Mouse (Mus musculus) embryonic fibroblast, embryonic 13.5 days (primary cell): ENCODE data around the gene Lrrc75b. TPM values are rescaled to one million over a fixed set of nuclear protein-coding genes. Genes with fewer than 3 reads are reported as not detected.

Experiments
- H3K27ac ChIP-seq: 2 replicates; pipeline ENCODE4 v1.5.1; 2012; ENCODE audit warnings: low read length, control low read depth, inconsistent platforms; ENCODE audit not compliant: insufficient read depth
- H3K4me1 ChIP-seq: 2 replicates; pipeline ENCODE4 v1.6.1; 2011; ENCODE audit warnings: low read length; ENCODE audit not compliant: control insufficient read depth, insufficient read depth
- H3K4me3 ChIP-seq: 2 replicates; pipeline ENCODE4 v1.5.1; 2011; ENCODE audit warnings: mild to moderate bottlenecking, control low read depth, low read length; ENCODE audit not compliant: insufficient read depth
- CTCF ChIP-seq: IDR thresholded peaks from 2 replicates; pipeline ENCODE4 v1.5.1; 2011; ENCODE audit warnings: mild to moderate bottlenecking, control low read depth, low read length, moderate library complexity, borderline replicate concordance; ENCODE audit not compliant: insufficient read depth
- POLR2A ChIP-seq: IDR thresholded peaks from 2 replicates; pipeline ENCODE4 v1.6.1; 2011; ENCODE audit warnings: low read depth, mild to moderate bottlenecking, control low read depth, low read length, moderate library complexity
- polyA plus RNA-seq: library from polyadenylated mRNA; stranded (reverse); fragments of >200 nt; gene quantifications from 2 replicates; pipeline ENCODE4 v1.2.4, GENCODE M21; 2011; ENCODE audit warnings: low read depth; ENCODE audit not compliant: missing spikeins, insufficient read length

Gene Lrrc75b
- polyA plus RNA-seq, 1 experiment, result 3.2 TPM

- H3K27ac ChIP-seq, result no peak overlapping the region
- no peak for TF ChIP-seq CTCF
- no peak for TF ChIP-seq POLR2A
Measured at GRCm38 (mm10) chr10:75588336-75588735, 28.2 kb upstream of the Lrrc75b start.

GRCm38 (mm10) chr10:75587781-75588180 lies 27.7 kb upstream of the Lrrc75b start:
- TF ChIP-seq CTCF (no peak), POLR2A (no peak)
- Histone ChIP-seq H3K4me1 (no peaks in the 10 kb centered on the region), H3K27ac (no peak overlapping the region), H3K4me3 (no peak overlapping the region)

More at GRCm38 (mm10) chr10:75588336-75588735, 28.2 kb upstream of the Lrrc75b start:
- no peaks in the 10 kb centered on the region for H3K4me1 ChIP-seq
- no peak overlapping the region for H3K4me3 ChIP-seq

- H3K4me3 ChIP-seq, result no peak overlapping the region
- H3K27ac ChIP-seq, result no peak overlapping the region
- no peaks in the 10 kb centered on the region for H3K4me1 ChIP-seq
- TF ChIP-seq POLR2A (no peak), CTCF (no peak)
Measured at GRCm38 (mm10) chr10:75586553-75586879, 26.4 kb upstream of the Lrrc75b start.

- Histone ChIP-seq H3K4me3 (no peak overlapping the region), H3K4me1 (no peaks in the 10 kb centered on the region), H3K27ac (no peak overlapping the region)
- TF ChIP-seq POLR2A (no peak), CTCF (peak; percentile 79)
Measured at GRCm38 (mm10) chr10:75585876-75586552, 25.9 kb upstream of the Lrrc75b start.

GRCm38 (mm10) chr10:75579129-75579528 lies 19.0 kb upstream of the Lrrc75b start:
- no peak overlapping the region for H3K4me3 ChIP-seq
- H3K27ac ChIP-seq, result no peak overlapping the region
- no peak for TF ChIP-seq POLR2A
- TF ChIP-seq CTCF, result no peak
- H3K4me1 ChIP-seq, result no peaks in the 10 kb centered on the region

- Histone ChIP-seq H3K4me1 (no peaks in the 10 kb centered on the region), H3K27ac (no peak overlapping the region), H3K4me3 (no peak overlapping the region)
- TF ChIP-seq POLR2A (no peak), CTCF (no peak)
Measured at GRCm38 (mm10) chr10:75573965-75574364, 13.8 kb upstream of the Lrrc75b start.

GRCm38 (mm10) chr10:75573181-75573580 lies 13.1 kb upstream of the Lrrc75b start:
- Histone ChIP-seq H3K27ac (no peak overlapping the region), H3K4me1 (no peaks in the 10 kb centered on the region), H3K4me3 (no peak overlapping the region)
- TF ChIP-seq CTCF, result no peak
- TF ChIP-seq POLR2A, result no peak

GRCm38 (mm10) chr10:75571937-75572336 lies 11.8 kb upstream of the Lrrc75b start:
- Histone ChIP-seq H3K27ac (no peak overlapping the region), H3K4me1 (no peaks in the 10 kb centered on the region), H3K4me3 (no peak overlapping the region)
- TF ChIP-seq POLR2A (no peak), CTCF (no peak)

GRCm38 (mm10) chr10:75570981-75571657 lies 11.0 kb upstream of the Lrrc75b start:
- Histone ChIP-seq H3K4me3 (no peak overlapping the region), H3K4me1 (no peaks in the 10 kb centered on the region), H3K27ac (no peak overlapping the region)
- TF ChIP-seq CTCF (no peak), POLR2A (no peak)

- TF ChIP-seq CTCF (no peak), POLR2A (no peak)
- no peak overlapping the region for H3K27ac ChIP-seq
- H3K4me3 ChIP-seq, result no peak overlapping the region
- H3K4me1 ChIP-seq, result no peaks in the 10 kb centered on the region
Measured at GRCm38 (mm10) chr10:75568851-75569250, 8.7 kb upstream of the Lrrc75b start.

GRCm38 (mm10) chr10:75568441-75568840 lies 8.3 kb upstream of the Lrrc75b start:
- Histone ChIP-seq H3K27ac (no peak overlapping the region), H3K4me3 (no peak overlapping the region), H3K4me1 (no peaks in the 10 kb centered on the region)
- TF ChIP-seq POLR2A (no peak), CTCF (no peak)
